Mouse (Mus musculus): Measurements from ENCODE around the gene Tango2. TPM values are rescaled to one million over a fixed set of nuclear protein-coding genes. Genes with fewer than 3 reads are reported as not detected.

Gene Tango2
- polyA plus RNA-seq, 1 experiment from 2014 or later: 28.2 TPM

MicroRNA genes within 50 kb of the gene (microRNA counts, 519-probe panel; counts per million panel counts)
- microRNA mmu-miR-1306 (2,190 counts per million, percentile 29 among the panel's probes with 10 or more counts), microRNA mmu-miR-185 (2,524 counts per million, percentile 50 among the panel's probes with 10 or more counts)

Small RNAs within 50 kb of the gene (microRNA-seq; reads per million reads assigned to microRNA genes)
- gene Gm24572 (ENCODE audit: borderline number of aligned reads) (not detected), gene Gm26219 (ENCODE audit: borderline number of aligned reads) (not detected), gene Mir1306 (ENCODE audit: borderline number of aligned reads) (171 reads per million, percentile 57 among the genes with 10 or more reads in this experiment), gene Mir185 (ENCODE audit: borderline number of aligned reads) (213 reads per million, percentile 60 among the genes with 10 or more reads in this experiment)

Other genes starting within 250 kb of the Tango2 start
- gene Rtn4r, start 220.5 kb downstream of the Tango2 start, polyA plus RNA-seq (2014; fragmentation: Nextera tagmentation; extraction: Ambion mirVana): 4.3 and 5.1 TPM in 2 replicates
- not detected in 2 replicates for gene Ccdc188, start 130.2 kb downstream of the Tango2 start, polyA plus RNA-seq (2014; fragmentation: Nextera tagmentation; extraction: Ambion mirVana)
- 23.6 and 25.4 TPM in 2 replicates for gene Zdhhc8, start 113.0 kb downstream of the Tango2 start, polyA plus RNA-seq (2014; fragmentation: Nextera tagmentation; extraction: Ambion mirVana)
- gene Trmt2a, start 99.4 kb downstream of the Tango2 start, polyA plus RNA-seq (2014; fragmentation: Nextera tagmentation; extraction: Ambion mirVana): 79.1 and 83.5 TPM in 2 replicates
- 515 and 520 TPM in 2 replicates for gene Ranbp1, start 99.4 kb downstream of the Tango2 start, polyA plus RNA-seq (2014; fragmentation: Nextera tagmentation; extraction: Ambion mirVana)
- 1.2 and 6.5 TPM in 2 replicates for gene Gm49776, start 89.8 kb downstream of the Tango2 start, polyA plus RNA-seq (2014; fragmentation: Nextera tagmentation; extraction: Ambion mirVana)
- gene Dgcr8, start 58.9 kb downstream of the Tango2 start, polyA plus RNA-seq (2014; fragmentation: Nextera tagmentation; extraction: Ambion mirVana): 28.9 and 34.3 TPM in 2 replicates
- gene Arvcf, start 79 bp upstream of the Tango2 start, polyA plus RNA-seq (2014; fragmentation: Nextera tagmentation; extraction: Ambion mirVana): 23.0 and 23.5 TPM in 2 replicates
- 14.7 TPM in 2 replicates for gene Txnrd2, start 78.3 kb upstream of the Tango2 start, polyA plus RNA-seq (2014; fragmentation: Nextera tagmentation; extraction: Ambion mirVana)
- gene Comt, start 78.7 kb upstream of the Tango2 start, polyA plus RNA-seq (2014; fragmentation: Nextera tagmentation; extraction: Ambion mirVana): 85.4 and 86.4 TPM in 2 replicates
- 16.5 and 17.8 TPM in 2 replicates for gene Gnb1l, start 150.6 kb upstream of the Tango2 start, polyA plus RNA-seq (2014; fragmentation: Nextera tagmentation; extraction: Ambion mirVana)
- 3.2 and 3.8 TPM in 2 replicates for gene Rtl10, start 150.8 kb upstream of the Tango2 start, polyA plus RNA-seq (2014; fragmentation: Nextera tagmentation; extraction: Ambion mirVana)
- 10.5 and 12.4 TPM in 2 replicates for gene Tbx1, start 242.6 kb upstream of the Tango2 start, polyA plus RNA-seq (2014; fragmentation: Nextera tagmentation; extraction: Ambion mirVana)